Mouse (Mus musculus) embryonic fibroblast, embryonic 13.5 days (primary cell): ENCODE measurements at regions not wholly inside any gene's neighbourhood (a gene's known extent, or its start where the extent isn't known, plus 50 kb on each side); places are given as distances from the start of the nearest gene placed in this dataset.

Experiments
- CTCF ChIP-seq: IDR thresholded peaks from 2 replicates; pipeline ENCODE4 v1.5.1; 2011; ENCODE audit warnings: mild to moderate bottlenecking, control low read depth, low read length, moderate library complexity, borderline replicate concordance; ENCODE audit not compliant: insufficient read depth
- POLR2A ChIP-seq: IDR thresholded peaks from 2 replicates; pipeline ENCODE4 v1.6.1; 2011; ENCODE audit warnings: low read depth, mild to moderate bottlenecking, control low read depth, low read length, moderate library complexity

GRCm38 (mm10) chr4:81970472-81970871 lies 527.9 kb upstream of the Mpdz start:
- no peak for TF ChIP-seq CTCF
- TF ChIP-seq POLR2A: no peak
